Mouse (Mus musculus) large intestine, adult 2 months (tissue): ENCODE measurements around the gene Hivep1. TPM values are rescaled to one million over a fixed set of nuclear protein-coding genes. Genes with fewer than 3 reads are reported as not detected.

Source experiments
- DNase-seq: peaks from one replicate; pipeline ENCODE4 v3.0.0-alpha.2; 2012; ENCODE audit warnings: low read depth, low spot score
- WGBS: fragments of 180-500 bp; shearing (Covaris S2); methylation state at CpG from one replicate; pipeline ENCODE4 v1.1.7; 2018; 5-methylcytosine and 5-hydroxymethylcytosine counted together
- polyA plus RNA-seq: library from polyadenylated mRNA; depleted of rRNA; stranded (reverse); fragments of >200 nt; gene quantifications from 2 replicates; pipeline ENCODE4 v1.2.3, GENCODE M21; 2012; rRNA removed

Gene Hivep1
- polyA plus RNA-seq, 1 experiment, result 12.4 TPM

- 90% methylated on average over 5 of the region's 5 CpGs for WGBS
- DNase-seq, result no peak
Observed at GRCm38 (mm10) chr13:42182635-42183034, 130.8 kb downstream of the Hivep1 start.

GRCm38 (mm10) chr13:42184131-42184530 lies 132.3 kb downstream of the Hivep1 start:
- WGBS, result 96% methylated on average over 17 of the region's 17 CpGs
- DNase-seq, result no peak

- 65% methylated on average over 9 of the region's 9 CpGs for WGBS
- no peak for DNase-seq
Observed at GRCm38 (mm10) chr13:42193016-42193415, 141.2 kb downstream of the Hivep1 start.

- WGBS, result 81% methylated on average over 7 of the region's 7 CpGs
- DNase-seq, result no peak
Observed at GRCm38 (mm10) chr13:42195671-42196070, 143.8 kb downstream of the Hivep1 start.

- DNase-seq, result no peak
- WGBS, result 95% methylated on average over 2 of the region's 2 CpGs
Observed at GRCm38 (mm10) chr13:42197656-42198055, 145.8 kb downstream of the Hivep1 start.

GRCm38 (mm10) chr13:42213556-42213955 lies 161.7 kb downstream of the Hivep1 start:
- WGBS, result 90% methylated on average over 6 of the region's 6 CpGs
- DNase-seq, result no peak

- 88% methylated on average over 7 of the region's 7 CpGs for WGBS
- DNase-seq, result no peak
Observed at GRCm38 (mm10) chr13:42222401-42222800, 170.6 kb downstream of the Hivep1 start.

- 39% methylated on average over 10 of the region's 10 CpGs for WGBS
- DNase-seq, result no peak
Observed at GRCm38 (mm10) chr13:42228849-42229248, 177.0 kb downstream of the Hivep1 start.

- WGBS, result 18% methylated on average over 9 of the region's 9 CpGs
- DNase-seq, result no peak
Observed at GRCm38 (mm10) chr13:42233741-42234419, 182.1 kb downstream of the Hivep1 start.

GRCm38 (mm10) chr13:42238520-42238919 lies 186.7 kb downstream of the Hivep1 start:
- no peak for DNase-seq
- WGBS, result 44% methylated on average over 3 of the region's 3 CpGs

GRCm38 (mm10) chr13:42242131-42242530 lies 190.3 kb downstream of the Hivep1 start:
- DNase-seq, result no peak
- 51% methylated on average over 3 of the region's 3 CpGs for WGBS

Other genes with a start within 250 kb of the Hivep1 start
- gene Adtrp, start 204.3 kb upstream of the Hivep1 start, polyA plus RNA-seq, result 72.3 and 102 TPM in 2 replicates
- gene Edn1, start 249.5 kb downstream of the Hivep1 start, polyA plus RNA-seq, result 0.99 and 1.4 TPM in 2 replicates